Mouse (Mus musculus) heart, postnatal 0 days (tissue): ENCODE results near the gene Mif4gd.

Experiments used
- CTCF ChIP-seq: IDR thresholded peaks from 2 replicates; pipeline ENCODE4 v1.5.1; 2016; ENCODE audit warnings: antibody characterized with exemption, control low read depth, low read depth
- EP300 ChIP-seq: IDR thresholded peaks from 2 replicates; pipeline ENCODE4 v1.6.1; 2016; ENCODE audit warnings: antibody characterized with exemption, low read depth

DNA sequence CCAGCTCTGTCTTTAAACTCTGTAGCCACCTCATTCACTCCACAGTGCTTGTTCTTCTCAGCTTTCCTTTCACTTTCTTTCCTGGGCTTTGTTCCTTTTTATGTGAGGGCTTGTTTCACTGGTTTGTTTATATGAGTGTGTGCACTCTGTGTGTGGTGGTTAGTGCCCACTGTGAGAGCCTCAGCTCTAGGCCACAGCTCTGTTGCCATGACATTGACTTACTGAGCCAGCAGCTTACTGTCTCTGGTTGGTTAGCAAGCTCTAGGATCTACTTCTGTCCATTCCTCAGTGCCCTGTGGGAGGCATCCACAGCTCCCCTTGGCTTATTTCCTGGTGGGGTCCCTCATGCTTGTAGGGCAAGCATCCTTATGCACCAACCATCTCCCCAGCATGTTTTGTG is 33.7 kb downstream of the Mif4gd start:
- TF ChIP-seq CTCF, result no peak
- no peak for TF ChIP-seq EP300
